Mouse (Mus musculus) olfactory bulb, adult 2 months (tissue): Measurements from ENCODE around the gene Trub1. TPM values are rescaled to one million over a fixed set of nuclear protein-coding genes. Genes with fewer than 3 reads are reported as not detected.

Experiments used
- H3K27ac ChIP-seq: fragments of 200-500 bp; 2 replicates; pipeline ENCODE4 v1.5.1; 2012; ENCODE audit warnings: low read depth, low read length; ENCODE audit not compliant: insufficient read depth
- H3K4me1 ChIP-seq: fragments of 200-500 bp; 2 replicates; pipeline ENCODE4 v1.6.1; 2012; ENCODE audit warnings: low read length; ENCODE audit not compliant: control insufficient read depth, insufficient read depth
- H3K4me3 ChIP-seq: fragments of 200-500 bp; 2 replicates; pipeline ENCODE4 v1.5.1; 2012; ENCODE audit warnings: mild to moderate bottlenecking, low read depth, low read length, moderate library complexity; ENCODE audit not compliant: insufficient read depth
- CTCF ChIP-seq: fragments of 200-500 bp; IDR thresholded peaks from 2 replicates; pipeline ENCODE4 v1.5.1; 2012; ENCODE audit warnings: low read depth, mild to moderate bottlenecking, low read length, moderate library complexity; ENCODE audit not compliant: insufficient read depth
- POLR2A ChIP-seq: fragments of 200-500 bp; IDR thresholded peaks from 2 replicates; pipeline ENCODE4 v1.6.1; 2012; ENCODE audit warnings: mild to moderate bottlenecking, low read depth, low read length, moderate library complexity; ENCODE audit not compliant: insufficient read depth
- WGBS: fragments of 180-500 bp; shearing (Covaris S2); methylation state at CpG from one replicate; pipeline ENCODE4 v1.1.7; 2018; 5-methylcytosine and 5-hydroxymethylcytosine counted together
- polyA plus RNA-seq: library from polyadenylated mRNA; stranded (reverse); fragments of >200 nt; gene quantifications from 2 replicates; pipeline ENCODE4 v1.2.4, GENCODE M21; 2012; ENCODE audit warnings: low replicate concordance; ENCODE audit not compliant: missing spikeins, insufficient read depth, insufficient read length

Gene Trub1
- polyA plus RNA-seq, 1 experiment = not detected

- no peak overlapping the region for H3K27ac ChIP-seq
- no peak overlapping the region for H3K4me3 ChIP-seq
- TF ChIP-seq CTCF (no peak), POLR2A (no peak)
- WGBS = 49% methylated on average over 6 of the region's 6 CpGs
- no peaks in the 10 kb centered on the region for H3K4me1 ChIP-seq
Measured at GRCm38 (mm10) chr19:57498884-57499410, 46.2 kb downstream of the Trub1 start.

DNA sequence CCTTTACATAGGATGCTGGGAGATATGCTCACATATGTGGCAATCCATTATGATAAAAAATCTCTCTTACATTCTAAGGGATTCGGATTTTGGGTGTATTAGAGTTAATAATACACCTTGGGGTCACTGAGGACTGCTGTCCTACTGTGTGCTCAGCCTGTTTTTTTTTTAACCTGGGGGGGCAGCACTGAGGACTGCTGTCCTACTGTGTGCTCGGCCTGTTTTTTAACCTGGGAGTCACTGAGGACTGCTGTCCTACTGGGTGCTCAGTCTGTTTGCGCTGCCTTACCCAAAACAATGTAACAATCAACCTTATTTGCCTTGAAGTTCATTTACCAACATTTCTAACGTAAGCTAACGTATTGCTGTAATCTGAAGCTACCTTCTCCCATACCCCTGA lies 47.5 kb downstream of the Trub1 start:
- 99% methylated on average over 5 of the region's 5 CpGs for WGBS
- H3K27ac ChIP-seq = no peak overlapping the region
- H3K4me1 ChIP-seq = no peaks in the 10 kb centered on the region
- TF ChIP-seq CTCF (no peak), POLR2A (no peak)
- H3K4me3 ChIP-seq = no peak overlapping the region

DNA sequence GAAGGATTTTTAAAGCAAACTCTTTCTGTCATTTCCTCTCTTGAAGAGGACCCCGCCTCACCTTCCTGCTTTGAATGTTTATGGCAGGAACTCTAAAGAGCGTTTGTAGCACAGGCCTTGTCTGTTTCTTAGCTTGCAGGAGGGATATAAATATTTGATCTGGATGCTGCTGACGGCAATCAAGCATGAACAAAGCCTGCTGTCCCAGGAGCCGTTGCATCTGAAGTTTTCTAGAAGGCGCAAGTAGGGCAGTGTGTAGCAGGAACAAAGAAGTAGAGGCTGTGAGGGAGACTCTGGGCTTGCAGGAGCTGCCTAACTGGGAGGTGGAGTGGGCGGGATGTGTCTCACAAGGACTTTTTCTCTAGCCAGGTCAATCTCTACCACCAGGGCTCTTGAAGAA lies 50.4 kb downstream of the Trub1 start:
- Histone ChIP-seq H3K4me1 (no peaks in the 10 kb centered on the region), H3K4me3 (no peak overlapping the region), H3K27ac (no peak overlapping the region)
- 87% methylated on average over 6 of the region's 6 CpGs for WGBS
- no peak for TF ChIP-seq POLR2A
- TF ChIP-seq CTCF = no peak

DNA sequence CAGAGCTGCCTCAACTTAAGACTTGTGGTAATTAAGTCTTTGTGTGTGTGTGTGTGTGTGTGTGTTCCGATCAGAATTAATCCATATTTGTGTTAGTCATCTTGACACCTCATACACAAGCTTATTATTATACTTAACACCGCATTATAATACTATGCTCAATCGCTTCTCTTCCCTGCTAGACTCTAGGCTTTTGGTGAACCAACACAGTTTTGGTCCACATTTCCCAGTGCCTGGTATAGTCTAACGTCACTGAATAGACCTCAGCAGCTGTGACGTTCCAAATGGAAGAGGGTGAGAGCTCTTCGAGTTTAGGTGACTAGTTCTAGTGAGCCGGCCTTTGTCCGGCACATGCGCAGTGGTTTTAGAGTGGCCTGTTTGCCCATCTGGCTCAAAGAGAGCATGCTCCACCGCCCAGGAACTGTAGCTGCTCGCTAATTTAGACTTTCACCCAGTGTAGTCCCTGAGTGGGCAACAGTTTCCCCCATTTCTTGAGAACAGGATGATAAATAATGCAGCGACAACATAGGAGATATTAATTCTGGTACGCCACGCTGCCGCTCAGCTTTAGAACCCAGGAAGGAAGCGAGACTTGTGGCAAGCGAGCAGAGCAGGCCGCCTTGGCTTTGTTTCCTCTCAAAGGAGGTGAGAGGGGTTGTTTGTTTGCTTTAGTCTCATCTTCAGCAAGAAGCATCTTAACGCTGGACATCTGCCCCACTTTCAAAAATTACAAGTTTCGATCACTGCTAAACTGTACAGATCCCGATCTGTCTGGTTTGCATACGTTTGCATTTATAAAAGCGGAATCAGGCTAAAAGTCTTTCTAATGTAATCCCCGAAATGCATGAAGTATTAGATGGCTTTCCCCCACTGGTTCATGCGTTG lies 52.6 kb downstream of the Trub1 start:
- TF ChIP-seq POLR2A = no peak
- no peak for TF ChIP-seq CTCF
- Histone ChIP-seq H3K4me1 (peaks cover 7% of the 10 kb centered on the region; the same call in 1 of the 2 replicates), H3K4me3 (no peak overlapping the region), H3K27ac (no peak overlapping the region)
- WGBS = 68% methylated on average over 25 of the region's 25 CpGs

DNA sequence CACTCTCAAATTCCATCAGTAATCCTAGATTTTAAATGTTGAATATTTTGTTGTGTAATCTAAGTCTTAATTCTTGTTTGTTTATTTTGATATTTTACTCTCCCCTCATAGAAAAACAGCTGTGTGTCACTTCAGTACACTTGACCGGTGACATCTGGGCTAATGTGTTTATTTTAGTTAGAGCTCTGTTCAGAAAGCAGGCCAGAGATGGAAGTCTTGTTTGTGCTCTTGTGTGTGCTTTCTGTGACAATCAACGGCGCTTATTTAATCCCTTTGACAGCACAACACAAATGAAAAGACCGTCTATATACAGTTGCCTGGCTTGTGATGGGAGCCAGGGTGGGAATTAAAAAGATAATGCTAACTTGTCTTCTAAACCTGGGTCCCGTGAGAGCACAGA lies 53.9 kb downstream of the Trub1 start:
- peaks cover 12% of the 10 kb centered on the region; the same call in 1 of the 2 replicates for H3K4me1 ChIP-seq
- no peak overlapping the region for H3K4me3 ChIP-seq
- WGBS = 65% methylated on average over 5 of the region's 5 CpGs
- no peak overlapping the region for H3K27ac ChIP-seq
- TF ChIP-seq CTCF = no peak
- TF ChIP-seq POLR2A = no peak

GRCm38 (mm10) chr19:57508261-57508788 lies 55.6 kb downstream of the Trub1 start:
- no peak for TF ChIP-seq POLR2A
- no peak for TF ChIP-seq CTCF
- no peak overlapping the region for H3K27ac ChIP-seq
- H3K4me1 ChIP-seq = peaks cover 12% of the 10 kb centered on the region; the same call in 1 of the 2 replicates
- WGBS = 79% methylated on average over 11 of the region's 11 CpGs
- no peak overlapping the region for H3K4me3 ChIP-seq

GRCm38 (mm10) chr19:57509758-57510319 lies 57.1 kb downstream of the Trub1 start:
- no peak overlapping the region for H3K4me3 ChIP-seq
- 57% methylated on average over 14 of the region's 14 CpGs for WGBS
- peaks cover 12% of the 10 kb centered on the region; the same call in 1 of the 2 replicates for H3K4me1 ChIP-seq
- no peak for TF ChIP-seq POLR2A
- TF ChIP-seq CTCF = no peak
- 0 out of 2 replicates have a peak overlapping the region, but pooled peaks have one; percentile 22 for H3K27ac ChIP-seq

DNA sequence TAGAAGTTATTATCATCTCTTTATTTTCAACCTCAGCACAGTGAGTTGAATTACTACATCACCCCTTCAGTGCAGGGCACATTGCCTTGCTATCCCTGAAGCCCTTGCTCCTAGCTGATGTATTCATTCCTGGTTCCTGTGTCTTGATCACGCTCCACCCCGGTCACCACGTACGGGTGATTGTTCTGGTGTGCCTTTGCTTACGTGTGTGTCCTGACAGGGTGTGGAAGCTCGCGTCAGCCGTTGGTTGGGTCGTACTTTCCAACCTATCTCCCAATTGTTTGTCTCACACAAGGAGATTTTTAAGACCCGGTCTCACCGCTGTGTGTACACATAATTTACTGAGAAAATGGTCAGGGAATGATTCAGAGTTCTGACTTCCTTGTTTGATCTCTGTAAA lies 58.1 kb downstream of the Trub1 start:
- TF ChIP-seq CTCF (no peak), POLR2A (no peak)
- H3K4me1 ChIP-seq = peaks cover 12% of the 10 kb centered on the region; the same call in 1 of the 2 replicates
- WGBS = 92% methylated on average over 11 of the region's 11 CpGs
- H3K27ac ChIP-seq = no peak overlapping the region
- H3K4me3 ChIP-seq = no peak overlapping the region

- Histone ChIP-seq H3K27ac (no peak overlapping the region), H3K4me1 (peaks cover 12% of the 10 kb centered on the region; the same call in 1 of the 2 replicates), H3K4me3 (no peak overlapping the region)
- WGBS = 89% methylated on average over 9 of the region's 9 CpGs
- TF ChIP-seq POLR2A = no peak
- no peak for TF ChIP-seq CTCF
Measured at GRCm38 (mm10) chr19:57513123-57513522, 60.4 kb downstream of the Trub1 start.
